In genomic region chr1:127287505-127287904, GRCm38 (mm10) we compare ENCODE assay signal across 32 mouse cellular contexts.
"Had no signal": no experiment of that assay in that cellular context is flagged by ENCODE, and none has a peak within 500 bp of the region (broad histone marks: within the 10 kb centered on the region; RNA-seq: fewer than 3 reads in every experiment).

No protein-coding gene starts in this region.

- H3K4me1 ChIP-seq: limb, embryonic 13.5 days; limb, embryonic 15.5 days; liver, embryonic 15.5 days; lung, embryonic 15.5 days; midbrain, embryonic 13.5 days; midbrain, embryonic 15.5 days; neural tube, embryonic 12.5 days had no signal

- DNase-seq: left cerebral cortex, postnatal 4 days; liver; liver, embryonic 13.5 days; liver, postnatal 0 days; lung, adult 18-20 months; lung, adult 2 months; lung, embryonic 14.5 days; lung, postnatal 10 days; lung, postnatal 14 days; lung, postnatal 36 days; lung, postnatal 4 days; midbrain, embryonic 14.5 days had no signal

- ATAC-seq: liver, embryonic 12.5 days; liver, postnatal 0 days; lung, postnatal 0 days; midbrain, embryonic 13.5 days; midbrain, embryonic 15.5 days; midbrain, embryonic 16.5 days had no signal

- H3K27me3 ChIP-seq: limb, embryonic 12.5 days; limb, embryonic 13.5 days; limb, embryonic 15.5 days; liver, embryonic 12.5 days; liver, embryonic 13.5 days; liver, embryonic 15.5 days; lung, embryonic 15.5 days; megakaryocyte, embryonic 14.5 days; midbrain, embryonic 12.5 days; midbrain, embryonic 13.5 days; midbrain, embryonic 15.5 days; neural tube, embryonic 12.5 days had no signal

- H3K36me3 ChIP-seq: limb, embryonic 12.5 days; limb, embryonic 13.5 days; liver, embryonic 12.5 days; liver, embryonic 13.5 days; liver, embryonic 15.5 days; lung, embryonic 15.5 days; midbrain, embryonic 12.5 days; midbrain, embryonic 13.5 days; midbrain, embryonic 15.5 days; neural tube, embryonic 12.5 days had no signal

- H3K27ac ChIP-seq: limb, embryonic 10.5 days; limb, embryonic 12.5 days; limb, embryonic 13.5 days; limb, embryonic 15.5 days; liver, embryonic 12.5 days; liver, embryonic 13.5 days; liver, embryonic 14.5 days; liver, embryonic 15.5 days; lung, embryonic 15.5 days; macrophage; midbrain, embryonic 10.5 days; midbrain, embryonic 12.5 days; midbrain, embryonic 13.5 days; midbrain, embryonic 15.5 days; neural tube, embryonic 12.5 days had no signal

- H3K9me3 ChIP-seq: limb, embryonic 10.5 days; limb, embryonic 12.5 days; limb, embryonic 13.5 days; limb, embryonic 15.5 days; liver, embryonic 12.5 days; liver, embryonic 13.5 days; liver, embryonic 15.5 days; lung, embryonic 15.5 days; megakaryocyte, embryonic 14.5 days; midbrain, embryonic 10.5 days; midbrain, embryonic 12.5 days; midbrain, embryonic 13.5 days; midbrain, embryonic 15.5 days; neural tube, embryonic 12.5 days had no signal

- H3K4me3 ChIP-seq: limb, embryonic 10.5 days; limb, embryonic 12.5 days; limb, embryonic 13.5 days; limb, embryonic 15.5 days; liver, embryonic 12.5 days; liver, embryonic 13.5 days; liver, embryonic 15.5 days; lung, embryonic 15.5 days; megakaryocyte, embryonic 14.5 days; midbrain, embryonic 10.5 days; midbrain, embryonic 12.5 days; midbrain, embryonic 13.5 days; midbrain, embryonic 15.5 days; myocyte; neural tube, embryonic 12.5 days had no signal

- H3K4me2 ChIP-seq: limb, embryonic 12.5 days; limb, embryonic 13.5 days; limb, embryonic 15.5 days; liver, embryonic 11.5 days; liver, embryonic 12.5 days; liver, embryonic 13.5 days; liver, embryonic 15.5 days; lung, embryonic 14.5 days; lung, embryonic 15.5 days; midbrain, embryonic 11.5 days; midbrain, embryonic 12.5 days; midbrain, embryonic 13.5 days; midbrain, embryonic 15.5 days; neural tube, embryonic 12.5 days had no signal

- H3K9ac ChIP-seq: limb, embryonic 12.5 days; limb, embryonic 13.5 days; limb, embryonic 15.5 days; liver, embryonic 12.5 days; liver, embryonic 13.5 days; liver, embryonic 14.5 days; liver, embryonic 15.5 days; liver, postnatal 0 days; lung, embryonic 14.5 days; lung, embryonic 15.5 days; midbrain, embryonic 12.5 days; midbrain, embryonic 13.5 days; midbrain, embryonic 15.5 days; neural tube, embryonic 12.5 days had no signal
